ENCODE assay signal across 7 mouse cellular contexts in genomic region chrX:38634801-38635637, GRCm38 (mm10). TPM values are rescaled to one million over a fixed set of nuclear protein-coding genes. Genes with fewer than 3 reads are reported as not detected.
A peak's percentile ranks its signal among the peaks of the same experiment; 100 is the strongest.
DNase-seq lines count a peak whose midpoint lies in the region; ATAC-seq lines count a peak whose summit lies in the region.

Gene C1galt1c1 (minus strand): TSS chrX:38635087.

- H3K9ac ChIP-seq in intestine, embryonic 15.5 days: peak within 1 kb of the TSS; percentile 58

- intact Hi-C loops in gastrocnemius, postnatal 36 days (cut with DNase I): no loop called here
- intact Hi-C loops in left cerebral cortex, postnatal 25 days (cut with DNase I): loop anchor here (2.0 kb wide), 2 partner anchors 34 to 70 kb away; partner anchors contain the start of gene Mcts1

- H3K9me3 ChIP-seq in intestine, embryonic 15.5 days: no peaks in the 10 kb centered on the region
- H3K9me3 ChIP-seq in midbrain, embryonic 10.5 days (replicated peaks): 0 out of 2 replicates have a peak, but pooled peaks cover 3% of the 10 kb centered on the region

- H3K4me1 ChIP-seq in intestine, embryonic 15.5 days (replicated peaks): no peaks in the 10 kb centered on the region
- peaks cover 7% of the 10 kb centered on the region; the same call in 1 of the 2 replicates for H3K4me1 ChIP-seq in midbrain, embryonic 10.5 days

- ATAC-seq in intestine, embryonic 15.5 days: peak; percentile 99

- WGBS in intestine, embryonic 15.5 days: 22% methylated on average over 38 of the region's 43 CpGs
- 20% methylated on average over 42 of the region's 43 CpGs for WGBS in midbrain, embryonic 10.5 days

- peak within 1 kb of the TSS; percentile 59 for H3K4me3 ChIP-seq in intestine, embryonic 15.5 days (replicated peaks)
- peak within 1 kb of the TSS; percentile 59 for H3K4me3 ChIP-seq in midbrain, embryonic 10.5 days

- peak within 1 kb of the TSS; percentile 90 for H3K27ac ChIP-seq in intestine, embryonic 15.5 days
- H3K27ac ChIP-seq in midbrain, embryonic 10.5 days (replicated peaks): peak within 1 kb of the TSS; percentile 91

- no peaks in the 10 kb centered on the region for H3K36me3 ChIP-seq in intestine, embryonic 15.5 days
- H3K36me3 ChIP-seq in midbrain, embryonic 10.5 days: peaks cover 11% of the 10 kb centered on the region

- peak; percentile 92 for DNase-seq in adrenal gland, adult 2 months
- peak; percentile 76 for DNase-seq in embryo, embryonic 11.5 days (ENCODE audit: low read depth, low spot score)
- DNase-seq in gastrocnemius, postnatal 36 days: peak; percentile 82 to 89
- DNase-seq in left cerebral cortex, postnatal 25 days (ENCODE audit: low spot score in 2 of 2): peak; percentile 89 to 96
- DNase-seq in midbrain, embryonic 10.5 days (ENCODE audit: low spot score): peak; percentile 85
- peak; percentile 87 for DNase-seq in right cerebral cortex, postnatal 4 days

- peak within 1 kb of the TSS; percentile 53 for H3K4me2 ChIP-seq in intestine, embryonic 15.5 days (replicated peaks)

- H3K27me3 ChIP-seq in intestine, embryonic 15.5 days (replicated peaks): no peaks in the 10 kb centered on the region
- no peaks in the 10 kb centered on the region for H3K27me3 ChIP-seq in midbrain, embryonic 10.5 days (ENCODE audit: low read depth, poor library complexity, severe bottlenecking)

RNA-seq across cellular contexts. Expression of gene C1galt1c1, which starts in this region (rescaled TPM):
- total RNA-seq in adrenal gland, adult 2 months (2021): 10 to 100 TPM; 26.6 to 27.3 TPM
- 0.90 and 0.98 TPM in 2 replicates for polyA plus RNA-seq in adrenal gland, adult 2 months (2012; rRNA removed)
- total RNA-seq in gastrocnemius, postnatal 36 days (2021): 1 to 10 TPM; 8.7 to 9.6 TPM
- 57.8 and 60.9 TPM in 2 replicates for polyA plus RNA-seq in intestine, embryonic 15.5 days (2015; fragmentation: Nextera tagmentation; extraction: Ambion mirVana)
- total RNA-seq in left cerebral cortex, postnatal 25 days (2021): 10 to 100 TPM; 24.2 to 26.0 TPM
- polyA plus RNA-seq in midbrain, embryonic 10.5 days (2016; fragmentation: Nextera tagmentation; extraction: Ambion mirVana): 20.2 and 20.4 TPM in 2 replicates

Comparison
In these comparisons a context has a peak if more than half of its experiments do, and no peak if none do; other contexts are left out.
1. Peak in every context shown above with its lines: DNase-seq, ATAC-seq, H3K4me3 ChIP-seq and H3K27ac ChIP-seq.
2. RNA of gene C1galt1c1 (polyA plus RNA-seq): 57.8 to 60.9 TPM in intestine, embryonic 15.5 days and 20.2 to 20.4 TPM in midbrain, embryonic 10.5 days; 0.90 to 0.98 TPM in adrenal gland, adult 2 months; every median in the first group is over 10 times any median in the second.